Mouse (Mus musculus): ENCODE measurements around the gene Twist2. TPM values are rescaled to one million over a fixed set of nuclear protein-coding genes. Genes with fewer than 3 reads are reported as not detected.

Twist2 gene
- polyA plus RNA-seq, 1 experiment from 2014 or later: 4.4 TPM

DNA sequence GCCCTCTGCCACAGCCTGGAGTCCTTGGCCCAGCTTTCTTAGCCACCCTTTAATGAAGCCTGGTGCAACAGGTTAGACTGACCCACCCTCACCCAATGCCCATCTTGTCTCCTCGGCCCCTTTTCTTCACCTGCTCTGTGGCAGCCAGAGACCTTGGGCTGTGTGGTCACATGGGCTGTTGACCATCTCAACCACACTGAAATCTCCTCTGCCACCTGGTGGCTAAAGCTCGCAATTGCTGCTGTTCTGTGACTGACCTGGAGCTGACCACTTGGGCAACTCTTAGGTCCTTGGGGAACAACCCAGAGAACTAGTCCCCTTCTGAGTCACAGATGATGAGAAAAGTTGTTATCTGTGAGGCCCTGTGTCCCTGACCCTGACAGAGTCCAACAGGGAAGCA, 73.4 kb downstream of the Twist2 start:
- Histone ChIP-seq H3K9ac (ENCODE audit: low read depth, low read length) (no peak overlapping the region), H3K36me3 (ENCODE audit: insufficient read depth, low read length) (no peaks in the 10 kb centered on the region), H3K27ac (no peak overlapping the region), H3K4me3 (replicated peaks; ENCODE audit: low read depth, low read length) (no peak overlapping the region), H3K27me3 (ENCODE audit: insufficient read depth, low read length) (no peaks in the 10 kb centered on the region), H3K9me3 (replicated peaks; ENCODE audit: low read length) (no peaks in the 10 kb centered on the region), H3K4me1 (replicated peaks; ENCODE audit: insufficient read depth, low read length) (peaks cover 17% of the 10 kb centered on the region), H3K4me2 (ENCODE audit: low read length) (no peak overlapping the region)
- peak; percentile 54; the same call in 1 of the 2 replicates for ATAC-seq (replicated peaks; ENCODE audit: low FRiP score, low read depth)
- 7% methylated on average over 2 of the region's 2 CpGs for WGBS
- peak; percentile 73 for DNase-seq (ENCODE audit: low spot score)
- TF ChIP-seq CTCF (IDR thresholded peaks at IDR 0.05; ENCODE audit: low read depth): peak; percentile 91

- DNase-seq (ENCODE audit: low spot score) (no peak), ATAC-seq (replicated peaks; ENCODE audit: low FRiP score, low read depth) (no peak; the same call in 1 of the 2 replicates)
- no peak overlapping the region for H3K9ac ChIP-seq (ENCODE audit: low read depth, low read length)
Observed at GRCm38 (mm10) chr1:91875042-91875720, 73.9 kb downstream of the Twist2 start.

DNA sequence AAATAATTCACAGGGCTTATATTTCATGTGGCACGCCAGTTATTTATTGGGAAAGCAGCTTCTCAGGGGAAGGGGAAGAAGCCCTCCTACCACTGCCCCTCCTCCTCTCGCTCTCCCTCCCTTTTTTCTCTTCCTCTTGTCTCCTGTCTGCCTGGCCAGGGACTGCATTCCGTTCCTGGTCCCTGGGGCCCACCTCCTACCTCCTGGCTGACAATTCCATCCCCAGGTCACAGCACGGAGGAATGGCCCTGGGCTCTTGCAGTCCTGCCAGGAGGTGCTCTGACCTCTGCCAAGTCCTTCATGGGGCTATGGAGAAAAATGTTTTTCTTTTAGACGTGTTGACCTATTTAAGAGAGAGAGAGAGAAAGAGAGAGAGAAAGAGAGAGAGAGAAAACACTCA, 77.4 kb downstream of the Twist2 start:
- 20% methylated on average over 5 of the region's 5 CpGs for WGBS
- DNase-seq (ENCODE audit: low spot score) (no peak), ATAC-seq (replicated peaks; ENCODE audit: low FRiP score, low read depth) (no peak)
- Histone ChIP-seq H3K36me3 (ENCODE audit: insufficient read depth, low read length) (no peaks in the 10 kb centered on the region), H3K9me3 (replicated peaks; ENCODE audit: low read length) (no peaks in the 10 kb centered on the region), H3K27ac (no peak overlapping the region), H3K4me2 (ENCODE audit: low read length) (no peak overlapping the region), H3K27me3 (ENCODE audit: insufficient read depth, low read length) (no peaks in the 10 kb centered on the region), H3K9ac (ENCODE audit: low read depth, low read length) (no peak overlapping the region), H3K4me3 (replicated peaks; ENCODE audit: low read depth, low read length) (no peak overlapping the region), H3K4me1 (replicated peaks; ENCODE audit: insufficient read depth, low read length) (0 out of 2 replicates have a peak, but pooled peaks cover 4% of the 10 kb centered on the region)
- TF ChIP-seq CTCF (IDR thresholded peaks at IDR 0.05; ENCODE audit: low read depth): no peak

More at GRCm38 (mm10) chr1:91875042-91875720, 73.9 kb downstream of the Twist2 start:
- H3K4me1 ChIP-seq (replicated peaks; ENCODE audit: insufficient read depth, low read length): peaks cover 17% of the 10 kb centered on the region
- WGBS: 49% methylated on average over 7 of the region's 7 CpGs
- no peak for TF ChIP-seq CTCF (IDR thresholded peaks at IDR 0.05; ENCODE audit: low read depth)
- no peak overlapping the region for H3K4me3 ChIP-seq (replicated peaks; ENCODE audit: low read depth, low read length)
- H3K9me3 ChIP-seq (replicated peaks; ENCODE audit: low read length): no peaks in the 10 kb centered on the region
- no peak overlapping the region for H3K4me2 ChIP-seq (ENCODE audit: low read length)
- H3K36me3 ChIP-seq (ENCODE audit: insufficient read depth, low read length): no peaks in the 10 kb centered on the region
- no peaks in the 10 kb centered on the region for H3K27me3 ChIP-seq (ENCODE audit: insufficient read depth, low read length)
- no peak overlapping the region for H3K27ac ChIP-seq

GRCm38 (mm10) chr1:91880156-91880555, 78.9 kb downstream of the Twist2 start:
- 85% methylated on average over 12 of the region's 12 CpGs for WGBS
- 0 out of 2 replicates have a peak, but pooled peaks cover 4% of the 10 kb centered on the region for H3K4me1 ChIP-seq (replicated peaks; ENCODE audit: insufficient read depth, low read length)

GRCm38 (mm10) chr1:91880899-91881298, 79.6 kb downstream of the Twist2 start:
- 0 out of 2 replicates have a peak, but pooled peaks cover 4% of the 10 kb centered on the region for H3K4me1 ChIP-seq (replicated peaks; ENCODE audit: insufficient read depth, low read length)
- no peak overlapping the region for H3K4me2 ChIP-seq (ENCODE audit: low read length)
- H3K9me3 ChIP-seq (replicated peaks; ENCODE audit: low read length): no peaks in the 10 kb centered on the region
- DNase-seq (ENCODE audit: low spot score) (no peak), ATAC-seq (replicated peaks; ENCODE audit: low FRiP score, low read depth) (no peak)
- 23% methylated on average over 8 of the region's 8 CpGs for WGBS
- H3K36me3 ChIP-seq (ENCODE audit: insufficient read depth, low read length): no peaks in the 10 kb centered on the region
- H3K9ac ChIP-seq (ENCODE audit: low read depth, low read length): no peak overlapping the region
- no peak overlapping the region for H3K27ac ChIP-seq
- no peaks in the 10 kb centered on the region for H3K27me3 ChIP-seq (ENCODE audit: insufficient read depth, low read length)
- no peak for TF ChIP-seq CTCF (IDR thresholded peaks at IDR 0.05; ENCODE audit: low read depth)
- H3K4me3 ChIP-seq (replicated peaks; ENCODE audit: low read depth, low read length): no peak overlapping the region

More at GRCm38 (mm10) chr1:91880156-91880555, 78.9 kb downstream of the Twist2 start:
- H3K27me3 ChIP-seq (ENCODE audit: insufficient read depth, low read length): no peaks in the 10 kb centered on the region
- no peak overlapping the region for H3K27ac ChIP-seq
- H3K4me3 ChIP-seq (replicated peaks; ENCODE audit: low read depth, low read length): no peak overlapping the region
- no peaks in the 10 kb centered on the region for H3K36me3 ChIP-seq (ENCODE audit: insufficient read depth, low read length)
- TF ChIP-seq CTCF (IDR thresholded peaks at IDR 0.05; ENCODE audit: low read depth): no peak
- DNase-seq (ENCODE audit: low spot score): no peak
- H3K4me2 ChIP-seq (ENCODE audit: low read length): no peak overlapping the region
- no peaks in the 10 kb centered on the region for H3K9me3 ChIP-seq (replicated peaks; ENCODE audit: low read length)
- no peak overlapping the region for H3K9ac ChIP-seq (ENCODE audit: low read depth, low read length)
- no peak for ATAC-seq (replicated peaks; ENCODE audit: low FRiP score, low read depth)

DNA sequence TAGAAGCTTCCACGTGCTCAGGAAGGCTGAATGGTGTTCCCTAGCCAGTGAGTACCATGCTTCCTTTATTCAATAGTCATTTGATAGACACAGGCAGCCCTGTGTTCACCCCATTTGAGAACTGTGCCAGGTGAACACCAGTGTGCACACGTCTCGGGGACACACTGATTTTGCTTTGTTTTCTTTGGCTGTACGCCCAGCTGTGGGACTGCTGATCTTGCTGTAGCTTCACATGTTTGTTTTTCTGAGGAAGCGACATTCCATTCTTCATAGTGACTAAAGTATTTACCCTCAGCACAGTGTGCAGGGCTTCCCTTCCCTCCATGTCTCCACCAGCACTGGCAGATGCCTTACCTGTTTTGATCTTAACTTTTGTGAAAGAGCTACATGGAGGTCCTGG, 81.9 kb downstream of the Twist2 start:
- Histone ChIP-seq H3K36me3 (ENCODE audit: insufficient read depth, low read length) (no peaks in the 10 kb centered on the region), H3K4me3 (replicated peaks; ENCODE audit: low read depth, low read length) (no peak overlapping the region), H3K27ac (no peak overlapping the region), H3K4me2 (ENCODE audit: low read length) (no peak overlapping the region), H3K9ac (ENCODE audit: low read depth, low read length) (no peak overlapping the region), H3K9me3 (replicated peaks; ENCODE audit: low read length) (no peaks in the 10 kb centered on the region), H3K4me1 (replicated peaks; ENCODE audit: insufficient read depth, low read length) (0 out of 2 replicates have a peak, but pooled peaks cover 4% of the 10 kb centered on the region), H3K27me3 (ENCODE audit: insufficient read depth, low read length) (no peaks in the 10 kb centered on the region)
- WGBS: 33% methylated on average over 5 of the region's 5 CpGs
- no peak for TF ChIP-seq CTCF (IDR thresholded peaks at IDR 0.05; ENCODE audit: low read depth)
- DNase-seq (ENCODE audit: low spot score) (peak; percentile 57), ATAC-seq (replicated peaks; ENCODE audit: low FRiP score, low read depth) (0 out of 2 replicates have a peak, but pooled peaks have one; percentile 25)

Measured in kidney, postnatal 0 days (tissue).